Mouse (Mus musculus) retina, adult 2 months (tissue): Measurements from ENCODE around the gene Cwc15.
"Not testable (repeated sequence)": the region's sequence is repeated elsewhere in the genome, so short reads cannot be mapped to it uniquely, and the experiment has no call there.

Source experiments
- DNase-seq: peaks from one replicate; pipeline ENCODE4 v3.0.0-alpha.2; 2012; ENCODE audit warnings: low read depth, low spot score

Cwc15 gene

GRCm38 (mm10) chr9:14500023-14500915 lies at the start of gene Cwc15, which contains the start of gene Kdm4d:
Gene Cwc15, plus strand, starts transcription at chr9:14500617.
Gene Kdm4d, minus strand, starts transcription at chr9:14500482.
- peak; percentile 98 for DNase-seq

- not testable (repeated sequence) for DNase-seq
Observed at GRCm38 (mm10) chr9:14451120-14451519, 49.3 kb upstream of the Cwc15 start.

DNA sequence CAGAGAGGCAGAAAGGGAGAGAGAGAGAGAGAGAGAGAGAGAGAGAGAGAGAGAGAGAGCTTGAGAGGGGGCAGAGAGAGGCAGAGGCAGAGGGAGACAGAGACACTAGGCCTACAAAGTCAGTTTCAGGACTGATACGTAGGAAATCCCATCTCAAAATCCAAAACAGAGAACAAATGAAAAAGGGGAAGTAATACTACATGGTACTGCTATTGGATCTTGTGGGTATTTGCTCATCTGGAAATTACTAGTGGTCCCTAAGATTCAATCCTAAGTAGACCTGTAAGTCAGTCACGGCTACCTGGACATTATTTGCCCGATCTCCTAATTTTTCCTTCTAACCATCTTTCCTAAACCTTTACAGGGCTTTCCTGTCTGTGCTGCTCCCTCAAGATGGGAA lies 44.1 kb upstream of the Cwc15 start:
- DNase-seq: no peak

GRCm38 (mm10) chr9:14462536-14462935 lies 37.9 kb upstream of the Cwc15 start:
- DNase-seq: not testable (repeated sequence)

GRCm38 (mm10) chr9:14463668-14464067 lies 36.7 kb upstream of the Cwc15 start:
- not testable (repeated sequence) for DNase-seq

DNA sequence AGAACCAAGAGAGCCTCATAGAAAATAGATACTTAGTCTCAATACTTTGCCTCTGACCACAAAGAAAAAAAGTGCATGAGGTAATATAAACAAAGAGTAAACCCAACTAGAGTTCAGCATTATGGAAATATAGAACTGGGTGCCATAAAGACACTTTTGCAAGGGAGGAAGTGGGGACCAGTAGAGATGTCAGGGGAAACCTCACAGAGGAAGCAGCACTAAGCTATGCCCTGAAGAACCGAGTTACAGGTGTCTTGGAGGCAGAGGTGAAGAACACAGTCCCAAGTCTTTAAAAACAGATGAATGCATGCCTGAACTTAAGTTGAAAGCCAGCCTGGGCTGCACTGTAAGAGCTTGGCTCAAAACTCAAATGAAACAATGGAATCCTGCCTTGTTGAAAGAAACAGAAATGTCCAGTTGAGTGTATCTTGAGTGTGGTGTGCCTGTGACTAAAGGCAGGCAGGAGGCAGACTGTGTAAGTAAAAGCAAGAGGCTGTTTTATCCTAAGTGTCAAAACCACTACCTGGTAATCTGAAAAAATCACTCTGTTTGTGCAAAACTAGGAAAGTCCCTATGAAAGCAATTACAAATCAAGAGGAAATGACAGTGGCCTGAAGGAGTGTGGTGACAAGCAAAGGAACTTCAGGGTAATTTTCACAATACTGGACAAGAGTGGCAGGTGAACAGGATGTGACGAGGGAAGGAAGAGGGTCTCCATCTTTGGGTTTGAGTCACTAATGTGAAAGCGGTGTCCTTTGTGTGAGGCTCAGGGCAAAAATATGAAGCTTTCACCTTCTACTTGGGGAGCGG lies 1.3 kb upstream of the Cwc15 start:
- no peak for DNase-seq

DNA sequence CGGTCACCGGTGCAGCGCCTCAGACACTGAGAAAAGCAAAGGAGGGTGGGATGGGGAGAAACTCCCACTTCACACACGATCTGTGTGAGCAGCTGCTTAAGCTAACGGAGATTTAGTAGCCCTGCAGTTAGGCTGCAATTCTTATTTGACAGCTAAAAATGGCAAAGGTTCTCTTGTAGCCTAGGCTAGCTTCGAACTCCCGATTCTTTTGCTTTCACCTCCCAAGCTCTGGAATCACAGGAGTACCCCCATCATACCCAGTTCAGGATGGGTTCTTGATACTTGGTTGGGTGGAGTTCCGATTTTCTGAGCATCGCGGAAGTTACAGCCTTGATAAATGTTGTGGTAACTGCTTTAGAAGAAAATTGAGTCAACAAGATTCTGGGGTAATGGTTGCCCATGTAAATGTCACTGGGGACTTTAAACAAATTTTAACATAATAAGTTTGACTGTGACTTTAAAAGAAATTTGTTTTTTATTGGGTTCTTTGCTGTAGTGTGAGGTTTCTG lies 553 bp downstream of the Cwc15 start:
- DNase-seq: no peak

DNA sequence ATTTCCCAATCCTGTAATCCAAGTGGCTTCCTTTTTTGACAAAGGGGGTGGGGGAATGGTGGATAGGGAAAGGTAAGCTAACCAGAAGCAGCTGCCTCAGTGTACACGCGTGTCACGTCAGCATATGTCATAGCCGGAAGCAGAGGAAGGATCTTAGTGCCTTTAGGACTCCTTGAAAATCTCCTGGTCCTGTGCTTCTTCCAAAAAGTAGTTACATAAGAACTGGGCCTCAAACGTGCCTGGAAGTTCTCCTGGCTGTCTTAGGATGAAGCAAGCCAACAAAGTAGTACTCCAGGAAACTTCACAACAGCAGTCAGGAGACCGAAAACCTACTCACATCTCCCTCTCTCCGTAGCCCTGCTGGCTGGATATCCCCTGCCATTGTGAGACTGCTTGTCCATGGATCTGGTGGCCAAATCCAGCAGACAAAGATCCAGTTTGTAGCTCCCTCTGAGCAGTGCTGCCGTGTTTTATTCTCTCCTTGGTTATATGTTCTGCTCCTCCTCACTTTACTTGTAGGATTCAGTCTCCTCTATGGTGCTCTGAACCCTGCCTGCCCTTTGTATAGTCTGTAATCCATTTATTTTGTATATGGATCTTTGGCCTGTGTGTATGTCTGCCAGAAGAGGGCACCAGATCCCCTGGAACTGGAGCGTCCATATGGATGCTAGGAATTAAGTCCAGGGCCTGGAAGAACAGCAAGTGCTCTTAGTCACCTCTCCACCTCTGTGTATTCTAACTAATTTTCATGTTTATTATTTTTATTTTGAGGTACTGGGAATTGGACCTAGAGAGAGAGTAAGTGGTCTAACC lies 12.4 kb downstream of the Cwc15 start:
- no peak for DNase-seq

DNA sequence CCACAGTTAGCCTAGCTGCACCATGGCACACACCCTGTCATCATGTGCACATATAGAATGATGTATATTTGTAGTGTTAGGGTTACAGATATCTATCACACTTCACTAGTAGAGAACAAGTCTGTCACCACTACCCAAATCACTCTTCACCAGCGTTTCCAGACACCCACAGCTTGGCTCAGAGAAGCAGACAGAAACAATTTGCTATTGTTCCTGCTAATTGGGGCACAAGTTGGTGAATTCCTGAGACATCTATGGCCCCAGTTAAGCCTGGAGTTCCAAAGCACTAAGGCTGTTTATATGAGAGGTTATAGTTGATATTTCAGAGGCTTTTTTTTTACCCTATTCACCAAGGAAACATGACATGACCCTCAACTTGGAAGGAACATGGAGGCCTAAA lies 16.9 kb downstream of the Cwc15 start:
- no peak for DNase-seq

DNA sequence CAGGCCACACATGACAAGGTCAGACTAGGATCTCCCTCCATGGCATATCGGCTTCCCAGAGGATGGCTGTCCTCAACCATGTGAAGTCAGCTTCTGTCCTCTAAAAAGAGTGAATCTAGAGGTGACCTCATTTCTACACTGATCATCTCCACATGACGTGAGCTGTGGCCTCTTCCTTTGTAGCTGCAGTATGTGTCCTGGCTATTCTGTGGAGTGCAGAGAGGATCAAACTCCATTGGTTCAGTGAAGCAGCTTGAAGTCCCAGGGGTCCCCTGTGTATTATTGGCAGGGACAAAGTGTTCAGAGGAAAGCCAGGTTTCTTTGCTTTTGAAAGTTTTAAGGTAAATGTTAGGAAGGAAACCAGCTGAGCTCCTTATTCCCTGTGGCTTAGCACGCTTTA lies 17.7 kb downstream of the Cwc15 start:
- no peak for DNase-seq

DNA sequence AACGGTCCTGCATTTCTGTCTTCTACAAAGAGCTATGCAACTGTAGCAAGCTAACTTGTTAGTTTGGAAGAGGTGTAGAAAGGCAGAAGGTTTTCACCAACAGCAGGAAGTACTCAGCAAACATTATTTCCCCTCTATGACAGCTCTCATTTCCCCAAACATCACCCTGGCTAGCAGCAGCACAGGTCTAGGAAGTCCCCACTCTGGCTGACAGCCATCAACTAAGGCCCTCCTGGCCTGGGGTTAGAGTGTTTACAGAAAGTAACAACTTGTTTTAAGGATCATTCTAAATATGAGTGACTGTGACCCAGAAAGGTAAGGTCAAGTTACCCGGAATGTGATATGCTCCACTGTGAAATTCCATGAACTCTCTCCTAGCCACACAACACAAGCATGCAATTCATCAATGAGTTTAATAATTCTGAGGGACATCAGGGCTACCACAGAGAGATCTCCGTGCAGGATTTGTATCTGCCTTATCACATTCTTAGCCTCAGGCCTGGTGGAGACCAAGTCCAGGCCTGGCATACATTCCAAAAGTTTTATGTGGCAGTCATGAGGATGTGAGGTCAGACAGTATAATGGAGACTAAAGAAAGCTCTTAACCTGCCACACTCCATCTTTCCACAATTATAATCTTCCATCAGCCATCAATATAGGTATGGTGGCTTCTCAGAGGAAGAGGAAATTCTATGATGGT lies 20.7 kb downstream of the Cwc15 start:
- DNase-seq: no peak

GRCm38 (mm10) chr9:14521695-14522094 lies 21.3 kb downstream of the Cwc15 start:
- DNase-seq: no peak

GRCm38 (mm10) chr9:14523408-14524043 lies 23.1 kb downstream of the Cwc15 start:
- peak; percentile 64 for DNase-seq

DNA sequence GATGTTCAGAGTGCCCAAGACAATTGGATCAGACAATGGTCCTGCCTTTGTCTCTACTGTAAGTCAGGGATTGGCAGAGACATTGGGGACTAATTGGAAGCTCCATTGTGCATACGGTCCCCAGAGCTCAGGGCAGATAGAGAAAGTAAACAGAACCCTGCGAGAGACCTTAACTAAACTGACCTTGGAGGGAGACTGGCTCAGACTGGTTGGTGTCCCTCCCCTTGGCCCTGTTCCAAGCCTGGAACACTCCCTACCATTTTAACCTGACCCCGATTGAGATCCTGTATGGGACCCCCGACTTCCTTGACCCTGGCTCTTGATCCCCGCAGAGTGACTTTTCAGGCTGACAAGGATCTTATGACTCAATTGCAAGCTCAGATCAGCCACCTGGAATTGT lies 29.6 kb downstream of the Cwc15 start:
- no peak for DNase-seq

- DNase-seq: no peak
Observed at GRCm38 (mm10) chr9:14532283-14532682, 31.9 kb downstream of the Cwc15 start.

DNA sequence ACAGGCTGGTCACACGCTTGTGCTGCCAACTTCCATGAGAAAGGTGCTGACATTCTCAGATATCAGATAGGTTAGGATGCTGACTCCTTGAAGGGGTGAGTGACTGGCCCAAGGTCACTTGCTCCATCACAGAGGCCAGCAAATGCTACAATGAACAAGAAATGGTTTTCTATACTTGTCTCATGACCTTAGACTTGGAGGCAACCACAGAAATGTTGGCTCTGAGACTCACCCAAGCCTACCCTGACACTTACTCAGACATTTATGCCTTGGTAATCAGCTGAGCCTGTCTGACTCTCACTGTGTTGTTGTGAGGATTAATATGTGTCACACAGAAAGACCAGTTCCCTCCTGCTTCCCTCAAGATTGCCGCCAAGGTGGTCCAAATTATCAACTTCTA lies 33.2 kb downstream of the Cwc15 start:
- no peak for DNase-seq

- no peak for DNase-seq
Observed at GRCm38 (mm10) chr9:14534833-14535456, 34.5 kb downstream of the Cwc15 start.

GRCm38 (mm10) chr9:14544034-14544757 lies 43.8 kb downstream of the Cwc15 start:
- DNase-seq: no peak
